Mouse (Mus musculus) frontal cortex, adult 2 months (tissue): ENCODE results near the gene Mrs2. TPM values are rescaled to one million over a fixed set of nuclear protein-coding genes. Genes with fewer than 3 reads are reported as not detected.

Source experiments
- polyA plus RNA-seq: library from polyadenylated mRNA; depleted of rRNA; stranded (reverse); fragments of >200 nt; gene quantifications from 2 replicates; pipeline ENCODE4 v1.2.3, GENCODE M21; 2012; rRNA removed

Gene Mrs2
- polyA plus RNA-seq, 1 experiment, result 47.1 TPM

Other genes starting within 250 kb of the Mrs2 start
- 139 and 148 TPM in 2 replicates for gene BC005537, start 218.7 kb downstream of the Mrs2 start, polyA plus RNA-seq
- gene Acot13, start 188.8 kb downstream of the Mrs2 start, polyA plus RNA-seq, result 148 and 246 TPM in 2 replicates
- 28.8 and 30.2 TPM in 2 replicates for gene Tdp2, start 188.7 kb downstream of the Mrs2 start, polyA plus RNA-seq
- 10.8 and 13.1 TPM in 2 replicates for gene D130043K22Rik, start 175.2 kb downstream of the Mrs2 start, polyA plus RNA-seq
- 42.5 and 44.2 TPM in 2 replicates for gene Aldh5a1, start 82.7 kb downstream of the Mrs2 start, polyA plus RNA-seq
- gene Gpld1, start 77.2 kb downstream of the Mrs2 start, polyA plus RNA-seq, result 18.5 and 18.6 TPM in 2 replicates
- 8.7 and 10.0 TPM in 2 replicates for gene Dcdc2a, start 35.6 kb upstream of the Mrs2 start, polyA plus RNA-seq